Mouse (Mus musculus) mesoderm, embryonic 11.5 days (tissue): ENCODE data around the gene Slc6a15.

ENCODE experiments used
- DNase-seq: peaks from one replicate; pipeline ENCODE4 v3.0.0-alpha.2; 2012; ENCODE audit warnings: low read depth, low spot score

The Slc6a15 gene

DNA sequence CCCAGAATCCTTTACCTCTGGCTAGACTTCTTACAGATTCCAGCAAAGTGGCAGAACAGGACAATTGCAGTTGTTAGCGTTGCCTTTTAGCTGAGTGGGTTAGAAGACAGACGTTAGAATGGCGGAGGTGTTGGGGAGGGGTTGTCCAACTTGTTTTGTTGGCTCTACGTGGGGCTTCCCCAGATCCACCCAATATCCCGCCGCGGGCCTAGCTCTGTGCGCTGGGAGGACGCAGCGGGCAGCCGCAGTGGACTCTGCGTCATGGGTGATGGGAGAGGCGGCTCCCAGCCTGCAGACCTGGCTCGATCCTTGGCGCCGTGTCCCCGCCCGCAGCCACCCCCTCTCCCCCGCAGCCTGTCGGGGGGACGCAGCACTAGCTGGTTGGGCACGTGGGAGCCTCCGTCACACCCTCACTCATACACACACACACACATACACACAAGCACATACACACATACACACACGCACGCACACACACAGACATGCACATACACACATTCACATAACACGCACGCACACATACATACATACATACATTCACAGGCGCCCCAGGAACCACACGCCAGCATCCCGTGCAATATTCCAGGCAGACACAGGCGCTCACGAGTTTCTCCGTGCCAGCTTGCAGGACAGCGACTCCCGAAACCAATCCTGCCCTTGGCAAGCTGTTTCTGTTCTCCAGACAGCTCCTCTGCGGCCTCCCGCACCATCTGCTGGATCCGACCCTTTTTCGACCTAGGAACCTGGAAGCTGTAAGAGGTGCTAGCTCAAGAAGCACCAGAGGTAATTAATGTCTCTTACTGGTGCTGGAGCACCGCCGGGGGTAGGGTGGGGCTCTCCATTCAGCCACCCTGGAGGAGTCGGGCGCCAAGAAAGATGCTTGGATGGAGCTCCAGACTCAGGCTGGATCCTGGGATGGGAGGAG is at the start of gene Slc6a15:
TSS of gene Slc6a15 (plus strand) at position 413 of the 925 bp plus-strand sequence.
- peak; percentile 40 for DNase-seq

DNA sequence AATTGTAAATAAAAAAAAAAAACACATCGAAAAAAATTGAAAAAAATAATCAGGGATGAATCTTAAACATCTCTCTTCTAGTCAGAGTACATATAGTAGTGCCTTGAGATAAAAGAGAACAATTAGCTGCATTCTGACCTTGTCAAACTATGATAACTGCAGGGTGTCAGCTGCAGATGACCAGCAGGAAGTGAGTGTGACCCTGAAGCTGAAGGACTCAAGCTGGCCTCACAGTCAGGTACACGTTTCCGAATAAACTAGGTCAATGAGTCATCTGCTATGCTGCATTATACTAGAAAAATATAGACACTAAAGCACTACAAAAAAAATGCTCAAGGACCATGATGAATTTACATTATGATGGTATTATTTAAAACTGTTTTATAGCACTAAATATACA is 45.6 kb upstream of the Slc6a15 start:
- no peak for DNase-seq

DNA sequence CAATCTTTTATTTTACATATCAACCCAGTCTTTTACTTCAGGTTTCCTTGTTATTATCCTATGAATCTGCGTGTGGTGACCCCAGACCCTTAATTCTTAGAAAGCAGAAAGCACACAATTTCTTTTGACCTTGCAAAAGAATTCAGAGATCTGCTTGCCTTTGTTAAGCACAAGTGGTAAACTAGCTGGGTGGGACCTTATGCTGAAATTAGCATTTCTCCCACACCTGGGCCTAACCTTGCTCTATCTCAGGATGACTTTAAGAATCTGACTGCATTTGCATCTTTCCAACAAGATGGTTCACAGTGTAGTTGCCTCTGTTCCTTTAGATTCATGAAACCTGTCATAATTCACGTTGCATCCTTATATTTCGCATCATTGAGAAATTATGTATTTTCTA is 44.2 kb upstream of the Slc6a15 start:
- DNase-seq, result no peak

DNA sequence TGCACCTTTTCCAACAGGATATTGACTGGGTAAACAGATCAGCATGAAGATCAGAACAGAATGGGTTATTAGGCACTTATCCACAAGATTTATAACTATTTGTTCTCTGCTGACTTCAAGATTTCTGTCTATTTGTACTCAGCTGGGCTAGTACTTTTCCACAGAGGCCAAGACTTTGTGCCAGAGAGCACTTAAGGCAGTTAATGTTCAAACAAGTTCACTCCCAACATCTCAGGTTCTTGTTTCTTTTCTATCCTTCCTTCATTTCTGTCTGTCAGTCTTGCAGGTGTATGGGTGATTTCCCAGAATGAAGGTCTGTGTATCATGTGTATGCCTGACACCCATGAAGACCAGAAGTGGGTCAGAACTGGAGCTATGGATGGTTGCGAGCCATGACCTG is 33.3 kb upstream of the Slc6a15 start:
- DNase-seq, result no peak

DNA sequence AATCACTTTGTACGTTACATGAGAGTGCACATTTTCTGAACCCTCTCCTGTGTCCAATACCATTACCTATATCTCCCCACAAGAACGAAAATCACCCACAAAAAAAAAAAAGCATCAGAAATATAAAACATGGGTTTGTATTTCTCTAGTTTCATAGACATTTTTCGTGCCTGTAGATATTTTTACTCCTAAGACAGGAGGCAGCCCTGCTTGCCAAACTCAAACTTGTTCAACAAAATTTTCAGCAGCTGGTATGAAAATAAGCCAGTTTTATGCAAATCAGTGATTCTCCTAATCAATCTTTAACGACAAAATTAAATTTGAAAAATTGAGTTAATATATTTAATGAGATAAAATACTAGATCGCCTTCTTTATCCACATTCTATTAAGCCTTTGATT is 27.7 kb upstream of the Slc6a15 start:
- DNase-seq, result no peak

DNA sequence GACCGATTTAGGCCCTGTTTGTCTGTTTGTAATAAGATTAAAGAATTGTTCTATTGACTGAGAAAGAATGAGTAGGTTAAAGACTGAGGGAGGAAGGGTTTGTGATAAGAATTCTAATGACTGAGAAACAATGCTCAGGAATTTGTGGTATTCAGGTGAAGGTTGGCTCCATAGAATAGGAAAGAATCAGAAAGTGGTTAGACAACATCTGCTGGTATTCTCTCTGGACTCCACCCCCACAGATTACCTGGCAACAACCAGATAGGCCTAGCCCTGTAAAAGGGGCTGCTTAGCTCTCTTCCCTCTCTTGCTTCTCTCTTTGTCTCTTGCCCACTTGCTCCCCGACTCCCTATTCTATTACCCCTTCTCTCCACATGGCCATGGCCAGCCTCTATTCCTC is 20.8 kb upstream of the Slc6a15 start:
- no peak for DNase-seq

DNA sequence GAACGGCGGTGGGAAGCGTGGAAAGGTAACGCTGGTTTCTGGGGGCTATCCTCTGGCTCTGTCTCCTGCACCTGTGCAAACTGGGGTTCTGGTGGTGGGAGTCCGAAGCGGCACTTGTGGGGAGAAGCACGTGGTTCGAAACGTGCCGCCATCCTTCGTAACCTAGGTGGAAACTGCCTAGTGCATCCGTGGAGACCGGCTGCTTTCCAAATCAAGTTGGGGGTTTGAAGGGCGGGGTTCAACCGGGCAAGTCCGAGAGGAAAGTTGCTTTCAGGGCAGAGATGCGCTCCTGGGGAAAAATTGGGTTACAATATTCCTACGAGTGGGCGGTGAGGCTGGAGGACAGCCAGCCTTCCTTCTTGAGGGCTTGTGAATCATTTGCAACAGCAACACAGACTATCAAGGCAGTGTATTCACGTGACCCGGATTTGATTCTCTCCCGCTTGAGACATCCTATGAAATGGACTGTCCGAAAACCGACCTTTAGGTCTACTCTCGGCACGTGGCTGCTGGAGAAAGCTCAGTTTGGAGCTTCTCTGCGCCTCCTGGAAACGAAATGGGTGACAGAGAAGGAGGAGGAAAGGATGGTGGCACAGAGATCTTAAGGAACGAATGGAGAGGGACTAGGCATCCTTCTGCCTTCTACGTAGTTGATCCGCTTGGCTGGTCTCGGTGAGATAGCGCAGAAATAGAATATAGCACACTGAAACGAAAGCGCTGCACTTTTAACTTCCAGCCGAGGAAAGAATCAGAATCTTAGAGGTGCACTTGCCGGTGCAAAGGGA is 905 bp downstream of the Slc6a15 start:
- DNase-seq, result peak; percentile 20

DNA sequence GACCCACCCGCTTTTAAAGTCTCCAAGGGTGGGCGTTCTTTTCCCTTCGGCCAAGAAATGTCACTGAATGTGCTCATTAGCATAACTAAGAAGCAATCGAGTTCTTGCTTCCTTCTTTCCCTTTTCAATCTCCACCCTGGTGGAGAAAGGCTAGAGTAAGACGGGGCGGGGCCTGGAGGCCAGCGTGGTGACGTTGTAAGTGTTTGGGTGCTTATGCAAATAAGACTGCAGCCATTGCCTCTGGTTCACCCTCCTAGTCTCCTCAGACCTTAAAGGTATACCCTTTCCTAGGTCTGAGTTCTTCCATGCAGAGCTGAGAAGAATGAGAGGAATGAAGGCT is 1.5 kb downstream of the Slc6a15 start:
- peak; percentile 82 for DNase-seq

DNA sequence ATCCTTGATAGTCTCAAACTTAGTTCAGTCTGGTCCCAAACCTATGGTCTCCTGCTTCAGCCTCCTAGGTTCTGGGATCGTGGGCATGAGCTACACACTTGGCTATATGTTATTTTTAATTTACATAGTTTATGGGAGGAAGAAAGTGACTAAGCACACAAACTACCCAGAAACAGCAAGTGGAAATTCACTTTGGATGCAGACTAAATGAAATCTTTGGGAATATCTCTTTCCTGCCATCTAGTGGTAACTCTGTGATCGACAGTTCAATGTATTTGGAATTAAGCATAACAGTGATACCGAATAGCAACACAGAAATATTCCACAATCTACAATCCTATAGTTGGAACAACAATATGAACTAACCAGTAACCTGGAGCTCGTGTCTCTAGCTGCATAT is 34.6 kb downstream of the Slc6a15 start:
- peak; percentile 53 for DNase-seq

DNA sequence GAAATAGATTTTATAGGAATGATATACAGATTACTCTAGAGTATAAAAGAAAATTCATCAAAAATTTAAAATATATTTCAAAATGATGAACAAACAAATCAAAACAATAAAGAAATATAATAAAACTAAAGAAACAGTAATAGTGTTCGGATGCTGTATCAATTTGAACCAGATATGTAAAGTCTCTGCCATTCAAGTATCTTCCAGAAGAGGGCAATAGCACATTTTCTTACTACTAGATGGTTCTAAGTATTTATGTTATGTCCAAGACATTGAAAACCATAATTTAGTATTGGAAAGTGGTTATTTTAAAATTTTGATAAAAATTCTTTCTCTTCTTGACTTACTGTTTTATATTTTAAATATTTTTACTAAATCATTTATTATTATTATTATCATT is 60.1 kb downstream of the Slc6a15 start:
- DNase-seq, result no peak

DNA sequence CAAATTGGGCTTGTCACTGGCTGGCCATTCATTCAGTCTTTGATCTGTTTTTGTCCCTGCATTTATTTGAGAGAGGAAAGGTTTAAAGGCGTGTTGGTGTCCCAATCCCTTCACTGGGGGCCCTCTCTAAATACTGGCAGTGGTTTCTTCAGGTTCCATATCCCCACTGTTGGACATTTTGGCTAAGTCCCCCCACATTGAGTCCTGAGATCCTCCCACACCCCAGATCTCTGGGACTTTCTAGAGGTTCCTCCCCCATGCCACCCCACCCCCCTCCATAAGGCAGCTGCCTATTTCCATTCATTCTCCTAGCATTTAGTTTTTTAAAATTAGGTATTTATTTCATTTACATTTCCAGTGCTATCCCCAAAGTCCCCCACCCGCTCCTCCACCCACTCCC is 75.0 kb downstream of the Slc6a15 start:
- DNase-seq, result no peak

DNA sequence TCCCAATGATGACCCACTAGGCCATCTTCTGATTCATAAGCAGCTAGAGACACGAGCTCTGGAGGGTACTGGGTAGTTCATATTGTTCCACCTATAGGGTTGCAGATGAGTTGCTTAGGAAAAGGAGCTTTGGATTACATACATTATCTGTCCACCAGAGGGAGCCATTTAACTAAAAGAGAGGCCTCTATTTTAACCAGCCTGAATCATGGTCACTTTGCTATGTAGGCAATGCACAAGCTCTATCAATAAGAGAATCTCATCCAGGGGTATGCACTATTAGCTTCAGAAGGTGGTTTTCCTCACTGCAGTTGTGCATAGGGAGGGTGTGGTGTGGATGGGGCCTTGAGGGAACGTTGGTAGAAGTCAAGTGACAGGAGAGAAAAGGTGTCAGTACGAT is 75.5 kb downstream of the Slc6a15 start:
- DNase-seq, result peak; percentile 79

DNA sequence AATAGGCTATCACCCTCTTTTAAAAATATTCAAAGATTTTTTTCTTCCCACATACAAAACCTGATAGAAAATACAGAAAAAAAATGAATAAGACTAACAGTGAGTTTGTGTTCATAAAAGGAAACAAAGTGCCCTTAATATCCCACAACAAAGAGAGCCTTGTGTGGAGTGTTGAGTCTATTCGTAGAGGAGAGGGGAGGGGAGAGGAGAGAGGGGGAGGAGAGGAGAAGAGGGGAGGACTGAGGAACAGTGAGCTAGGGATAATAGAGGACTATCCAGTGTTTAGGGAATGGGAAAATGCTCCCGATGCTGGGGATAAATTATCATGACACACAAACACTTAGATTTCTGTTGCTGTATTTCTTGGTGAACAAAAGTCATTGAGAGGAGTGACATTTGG is 80.8 kb downstream of the Slc6a15 start:
- DNase-seq, result peak; percentile 9

DNA sequence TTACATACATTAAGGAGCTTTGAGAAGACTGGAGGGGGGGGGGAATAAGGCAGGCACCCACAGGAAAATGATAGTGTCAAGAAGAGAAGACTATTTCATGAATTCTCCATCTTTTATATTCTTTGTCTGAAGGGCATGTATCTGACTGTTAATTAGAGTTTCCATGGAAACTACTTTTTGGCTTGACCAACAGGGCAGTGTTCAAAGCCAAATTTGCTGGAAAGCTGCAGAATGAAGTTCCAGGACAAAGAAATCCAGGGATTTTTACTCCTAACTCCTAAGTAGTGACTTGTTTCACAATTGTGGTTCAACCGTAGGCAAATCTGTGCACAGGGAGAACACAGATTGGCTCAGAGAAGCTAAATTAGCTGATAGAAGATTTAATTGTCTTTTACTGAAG is 90.3 kb downstream of the Slc6a15 start:
- no peak for DNase-seq
